Mouse (Mus musculus) intestine, embryonic 14.5 days (tissue): ENCODE results near the gene Dlg5. TPM values are rescaled to one million over a fixed set of nuclear protein-coding genes. Genes with fewer than 3 reads are reported as not detected.

Experiments used
- ATAC-seq: fragments of 200-750 bp; cut with Nextera tagmentation; replicated peaks from 2 replicates; pipeline ENCODE4 v1.8.0; 2017; ENCODE audit warnings: low read depth, moderate number of reproducible peaks, moderate TSS enrichment, moderate library complexity; ENCODE audit not compliant: low FRiP score, low TSS enrichment
- DNase-seq: peaks from one replicate; pipeline ENCODE4 v3.0.0-alpha.2; 2018; ENCODE audit warnings: low spot score
- H3K27ac ChIP-seq: fragments of 300-500 bp; sonication (generic); 2 replicates; pipeline ENCODE4 v1.5.1; 2014; ENCODE audit warnings: low read depth, mild to moderate bottlenecking, control low read depth
- H3K27me3 ChIP-seq: fragments of 300-500 bp; sonication (generic); replicated peaks from 2 replicates; pipeline ENCODE4 v1.6.1; 2014; ENCODE audit warnings: low read length, control low read depth; ENCODE audit not compliant: control insufficient read depth, insufficient read depth
- H3K36me3 ChIP-seq: fragments of 300-500 bp; sonication (generic); 2 replicates; pipeline ENCODE4 v1.6.1; 2014; ENCODE audit warnings: low read length, control low read depth; ENCODE audit not compliant: control insufficient read depth, insufficient read depth
- H3K4me1 ChIP-seq: fragments of 300-500 bp; sonication (generic); replicated peaks from 2 replicates; pipeline ENCODE4 v1.6.1; 2014; ENCODE audit warnings: low read length, control low read depth, mixed read lengths; ENCODE audit not compliant: control insufficient read depth, insufficient read depth
- H3K4me2 ChIP-seq: fragments of 300-500 bp; sonication (generic); 2 replicates; pipeline ENCODE4 v1.6.1; 2014; ENCODE audit warnings: low read length
- H3K4me3 ChIP-seq: fragments of 300-500 bp; sonication (generic); 2 replicates; pipeline ENCODE4 v1.5.1; 2014; ENCODE audit warnings: low read depth, low read length, control low read depth, mixed read lengths
- H3K9ac ChIP-seq: fragments of 300-500 bp; sonication (generic); 2 replicates; pipeline ENCODE4 v1.6.1; 2014; ENCODE audit warnings: mild to moderate bottlenecking, low read length
- H3K9me3 ChIP-seq: fragments of 300-500 bp; sonication (generic); 2 replicates; pipeline ENCODE4 v1.6.1; 2016; ENCODE audit warnings: low read length, control low read depth; ENCODE audit not compliant: control insufficient read depth
- WGBS: fragments of 180-500 bp; shearing (Covaris S2); extraction: QIAGEN DNeasy Blood & Tissue Kit; methylation state at CpG from one replicate; pipeline ENCODE4 v1.1.7; 2014; 5-methylcytosine and 5-hydroxymethylcytosine counted together
- polyA plus RNA-seq: library from polyadenylated mRNA; unstranded; fragments of >200 nt; fragmentation: Nextera tagmentation; extraction: Ambion mirVana; gene quantifications from 2 replicates; pipeline ENCODE4 v1.2.1, GENCODE M21; 2014

Dlg5 gene
- polyA plus RNA-seq, 1 experiment from 2014 or later: 25.3 TPM

GRCm38 (mm10) chr14:24142926-24143430 lies 102.7 kb downstream of the Dlg5 start:
- H3K36me3 ChIP-seq: peaks cover 89% of the 10 kb centered on the region
- no peak overlapping the region for H3K4me2 ChIP-seq
- no peak overlapping the region for H3K4me3 ChIP-seq
- no peaks in the 10 kb centered on the region for H3K9me3 ChIP-seq
- WGBS: 92% methylated on average over 3 of the region's 3 CpGs
- H3K27me3 ChIP-seq: no peaks in the 10 kb centered on the region
- no peak for DNase-seq
- H3K4me1 ChIP-seq: no peaks in the 10 kb centered on the region
- H3K9ac ChIP-seq: no peak overlapping the region
- ATAC-seq: no peak
- no peak overlapping the region for H3K27ac ChIP-seq

DNA sequence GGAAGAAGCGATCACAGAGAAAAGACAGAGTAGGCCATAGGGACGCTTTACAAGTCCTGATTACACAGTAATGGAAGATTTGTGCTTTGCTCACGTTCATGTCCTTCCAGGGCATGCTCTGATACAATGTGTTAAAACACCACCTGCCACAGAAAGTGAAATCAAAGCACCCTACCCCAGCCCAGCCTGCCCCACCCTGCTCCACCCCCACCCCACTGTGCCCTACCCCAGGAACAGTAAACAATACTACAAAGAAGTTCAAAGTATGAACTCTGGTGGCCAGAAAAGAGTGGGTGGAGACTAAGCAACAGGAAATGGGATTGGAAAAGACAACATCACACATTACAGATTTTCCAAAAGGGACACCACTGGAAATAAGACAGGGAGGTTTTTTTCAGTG lies 104.0 kb downstream of the Dlg5 start:
- 75% methylated on average over 3 of the region's 3 CpGs for WGBS
- H3K36me3 ChIP-seq: peaks cover 89% of the 10 kb centered on the region

GRCm38 (mm10) chr14:24140297-24140812 lies 105.4 kb downstream of the Dlg5 start:
- peaks cover 88% of the 10 kb centered on the region for H3K36me3 ChIP-seq
- 76% methylated on average over 8 of the region's 8 CpGs for WGBS

More for the DNA sequence above, 104.0 kb downstream of the Dlg5 start:
- H3K9ac ChIP-seq: no peak overlapping the region
- H3K4me1 ChIP-seq: no peaks in the 10 kb centered on the region
- no peak overlapping the region for H3K4me3 ChIP-seq
- no peaks in the 10 kb centered on the region for H3K9me3 ChIP-seq
- no peaks in the 10 kb centered on the region for H3K27me3 ChIP-seq
- DNase-seq: no peak
- no peak for ATAC-seq
- H3K27ac ChIP-seq: no peak overlapping the region
- H3K4me2 ChIP-seq: no peak overlapping the region

DNA sequence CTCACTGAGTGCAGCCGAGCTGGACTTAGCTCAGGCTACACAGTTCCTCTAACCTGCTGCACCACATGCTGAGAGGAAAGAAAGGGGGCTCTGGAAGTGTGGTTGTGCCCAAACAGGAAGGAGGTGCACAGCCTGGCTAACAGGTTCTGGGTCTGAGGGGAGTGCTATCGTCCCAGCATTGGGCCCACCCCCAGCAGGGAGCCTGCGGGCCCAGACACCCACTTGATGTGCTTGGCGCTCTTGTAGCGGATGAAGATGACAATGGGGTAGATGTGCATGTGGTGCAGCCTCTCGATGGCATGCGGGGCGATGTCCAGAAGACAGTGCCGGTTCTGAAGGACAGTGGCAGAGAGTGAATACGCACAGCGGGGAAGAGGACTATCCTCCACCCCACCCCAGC lies 108.8 kb downstream of the Dlg5 start:
- H3K36me3 ChIP-seq: peaks cover 76% of the 10 kb centered on the region
- H3K4me2 ChIP-seq: no peak overlapping the region
- DNase-seq: no peak
- H3K27me3 ChIP-seq: no peaks in the 10 kb centered on the region
- no peak overlapping the region for H3K27ac ChIP-seq
- H3K9me3 ChIP-seq: no peaks in the 10 kb centered on the region
- ATAC-seq: no peak
- no peak overlapping the region for H3K9ac ChIP-seq
- H3K4me3 ChIP-seq: no peak overlapping the region
- no peaks in the 10 kb centered on the region for H3K4me1 ChIP-seq
- WGBS: 93% methylated on average over 11 of the region's 11 CpGs

More at GRCm38 (mm10) chr14:24140297-24140812, 105.4 kb downstream of the Dlg5 start:
- Histone ChIP-seq H3K27ac (no peak overlapping the region), H3K9me3 (no peaks in the 10 kb centered on the region), H3K9ac (no peak overlapping the region), H3K4me3 (no peak overlapping the region), H3K4me2 (no peak overlapping the region), H3K4me1 (no peaks in the 10 kb centered on the region), H3K27me3 (no peaks in the 10 kb centered on the region)
- DNase-seq (no peak), ATAC-seq (no peak)

GRCm38 (mm10) chr14:24134623-24135290 lies 111.0 kb downstream of the Dlg5 start:
- Histone ChIP-seq H3K4me1 (no peaks in the 10 kb centered on the region), H3K4me2 (no peak overlapping the region), H3K9ac (no peak overlapping the region), H3K4me3 (no peak overlapping the region), H3K27ac (no peak overlapping the region), H3K36me3 (peaks cover 61% of the 10 kb centered on the region), H3K27me3 (no peaks in the 10 kb centered on the region), H3K9me3 (no peaks in the 10 kb centered on the region)
- DNase-seq: no peak
- WGBS: 72% methylated on average over 7 of the region's 7 CpGs
- ATAC-seq: no peak

GRCm38 (mm10) chr14:24133801-24134200 lies 111.9 kb downstream of the Dlg5 start:
- no peak overlapping the region for H3K27ac ChIP-seq
- no peaks in the 10 kb centered on the region for H3K9me3 ChIP-seq
- no peaks in the 10 kb centered on the region for H3K4me1 ChIP-seq
- 87% methylated on average over 8 of the region's 8 CpGs for WGBS
- H3K36me3 ChIP-seq: peaks cover 51% of the 10 kb centered on the region
- no peak overlapping the region for H3K4me2 ChIP-seq
- no peak for ATAC-seq
- H3K4me3 ChIP-seq: no peak overlapping the region
- no peak overlapping the region for H3K9ac ChIP-seq
- no peaks in the 10 kb centered on the region for H3K27me3 ChIP-seq
- DNase-seq: no peak

DNA sequence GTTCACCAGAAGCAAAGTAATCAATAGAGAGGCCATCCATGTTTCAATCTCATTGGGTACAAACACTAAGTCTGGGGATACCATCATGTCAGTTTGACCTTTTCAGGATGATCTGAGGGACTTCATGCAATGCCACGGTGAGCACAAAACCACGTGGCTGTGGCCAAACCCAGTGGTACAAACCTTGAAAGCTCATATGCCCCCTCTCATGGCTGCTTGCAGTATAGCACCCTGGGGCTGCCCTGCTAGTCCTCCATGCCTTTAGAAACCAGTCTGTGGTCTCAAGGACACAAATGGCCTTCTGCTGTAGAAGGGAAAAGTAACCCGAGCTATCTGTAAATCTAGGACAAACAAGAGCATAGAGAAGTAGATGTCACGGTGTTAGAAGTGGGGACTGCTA lies 113.6 kb downstream of the Dlg5 start:
- no peak overlapping the region for H3K9ac ChIP-seq
- H3K27ac ChIP-seq: no peak overlapping the region
- no peak overlapping the region for H3K4me2 ChIP-seq
- no peak for DNase-seq
- no peaks in the 10 kb centered on the region for H3K4me1 ChIP-seq
- ATAC-seq: no peak
- H3K9me3 ChIP-seq: no peaks in the 10 kb centered on the region
- 46% methylated on average over 4 of the region's 4 CpGs for WGBS
- no peaks in the 10 kb centered on the region for H3K27me3 ChIP-seq
- no peak overlapping the region for H3K4me3 ChIP-seq
- peaks cover 34% of the 10 kb centered on the region for H3K36me3 ChIP-seq

DNA sequence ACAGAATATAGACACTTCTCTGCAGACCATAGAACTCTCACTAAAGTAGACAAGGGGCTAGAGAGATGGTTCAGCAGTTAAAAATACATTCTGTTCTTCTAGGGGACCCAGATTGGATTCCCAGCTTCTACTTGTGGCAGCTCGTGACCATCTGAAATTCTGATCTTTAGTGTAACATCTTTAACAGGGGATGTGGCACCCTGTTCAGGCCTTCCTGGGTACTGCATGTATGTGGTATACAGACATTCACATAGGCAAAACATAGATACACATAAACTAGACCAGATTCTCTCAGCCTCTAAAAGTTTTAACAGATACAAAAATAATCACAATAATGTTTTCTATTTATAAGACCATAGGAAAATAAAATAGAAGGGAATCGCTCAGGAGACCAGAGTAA lies 120.7 kb downstream of the Dlg5 start:
- DNase-seq (no peak), ATAC-seq (no peak)
- Histone ChIP-seq H3K4me1 (no peaks in the 10 kb centered on the region), H3K9me3 (no peaks in the 10 kb centered on the region), H3K4me2 (no peak overlapping the region), H3K9ac (no peak overlapping the region), H3K4me3 (no peak overlapping the region), H3K36me3 (no peaks in the 10 kb centered on the region), H3K27me3 (no peaks in the 10 kb centered on the region), H3K27ac (no peak overlapping the region)
- WGBS: 85% methylated on average over 2 of the region's 2 CpGs

- no peak overlapping the region for H3K4me3 ChIP-seq
- WGBS: 46% methylated on average over 1 of the region's 1 CpGs
Measured at GRCm38 (mm10) chr14:24124171-24124570, 121.5 kb downstream of the Dlg5 start.

More at GRCm38 (mm10) chr14:24124171-24124570, 121.5 kb downstream of the Dlg5 start:
- DNase-seq (no peak), ATAC-seq (no peak)
- Histone ChIP-seq H3K9ac (no peak overlapping the region), H3K27ac (no peak overlapping the region), H3K4me1 (no peaks in the 10 kb centered on the region), H3K4me2 (no peak overlapping the region), H3K9me3 (no peaks in the 10 kb centered on the region), H3K36me3 (no peaks in the 10 kb centered on the region), H3K27me3 (no peaks in the 10 kb centered on the region)
